Mouse (Mus musculus): ENCODE measurements at regions not wholly inside any gene's neighbourhood (a gene's known extent, or its start where the extent isn't known, plus 50 kb on each side); places are given as distances from the start of the nearest gene placed in this dataset.

DNA sequence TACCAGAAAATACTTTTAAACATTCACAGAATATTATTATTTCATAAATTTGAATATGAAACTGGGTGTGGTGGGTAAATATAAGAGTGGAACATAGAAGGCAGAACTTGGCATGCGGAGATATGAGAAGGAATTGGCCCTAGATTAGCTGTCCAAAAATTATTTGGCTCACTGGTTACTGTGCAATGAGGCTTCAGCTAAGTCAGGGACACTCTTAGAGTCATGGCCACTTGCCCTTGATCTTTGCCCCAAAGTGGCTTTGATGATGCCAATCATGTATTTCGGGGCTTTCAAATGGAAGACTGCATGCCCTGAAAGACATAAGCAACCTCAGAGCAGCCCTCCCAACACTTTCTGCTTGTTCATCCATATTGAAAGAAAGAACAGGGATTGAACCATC is 76.9 kb downstream of the Pxdc1 start:
- no peak for DNase-seq (ENCODE audit: low read depth, low spot score)
- Histone ChIP-seq H3K36me3 (ENCODE audit: control insufficient read depth, insufficient read depth, low read length, poor library complexity, severe bottlenecking) (no peaks in the 10 kb centered on the region), H3K27me3 (ENCODE audit: control insufficient read depth, insufficient read depth, low read length, poor library complexity, severe bottlenecking) (no peaks in the 10 kb centered on the region)

DNA sequence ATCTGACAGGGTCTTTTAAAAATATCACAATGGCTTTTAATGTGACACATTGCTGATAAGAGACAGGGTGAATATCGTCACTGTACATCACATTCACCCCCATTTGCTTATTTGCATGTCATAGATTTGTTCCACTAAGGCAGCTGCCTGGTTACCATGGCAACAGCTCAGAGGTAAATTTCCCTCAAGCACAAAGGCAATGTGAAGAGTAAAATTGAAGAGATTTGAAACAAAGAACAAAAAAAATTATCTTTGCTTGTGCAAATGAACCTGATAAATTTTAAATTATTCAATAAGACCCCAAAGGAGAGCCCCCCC is 77.3 kb downstream of the Pxdc1 start:
- no peaks in the 10 kb centered on the region for H3K36me3 ChIP-seq (ENCODE audit: control insufficient read depth, insufficient read depth, low read length, poor library complexity, severe bottlenecking)
- H3K27me3 ChIP-seq (ENCODE audit: control insufficient read depth, insufficient read depth, low read length, poor library complexity, severe bottlenecking) = no peaks in the 10 kb centered on the region
- peak; percentile 39 for DNase-seq (ENCODE audit: low read depth, low spot score)

- Histone ChIP-seq H3K27me3 (ENCODE audit: control insufficient read depth, insufficient read depth, low read length, poor library complexity, severe bottlenecking) (no peaks in the 10 kb centered on the region), H3K36me3 (ENCODE audit: control insufficient read depth, insufficient read depth, low read length, poor library complexity, severe bottlenecking) (no peaks in the 10 kb centered on the region)
- DNase-seq (ENCODE audit: low read depth, low spot score) = no peak
These were observed 77.9 kb downstream of the Pxdc1 start for GRCm38 (mm10) chr13:34575179-34575996.

- H3K27me3 ChIP-seq (ENCODE audit: control insufficient read depth, insufficient read depth, low read length, poor library complexity, severe bottlenecking) = no peaks in the 10 kb centered on the region
- DNase-seq (ENCODE audit: low read depth, low spot score) = no peak
These were observed 84.0 kb downstream of the Pxdc1 start for GRCm38 (mm10) chr13:34569312-34569711.

DNA sequence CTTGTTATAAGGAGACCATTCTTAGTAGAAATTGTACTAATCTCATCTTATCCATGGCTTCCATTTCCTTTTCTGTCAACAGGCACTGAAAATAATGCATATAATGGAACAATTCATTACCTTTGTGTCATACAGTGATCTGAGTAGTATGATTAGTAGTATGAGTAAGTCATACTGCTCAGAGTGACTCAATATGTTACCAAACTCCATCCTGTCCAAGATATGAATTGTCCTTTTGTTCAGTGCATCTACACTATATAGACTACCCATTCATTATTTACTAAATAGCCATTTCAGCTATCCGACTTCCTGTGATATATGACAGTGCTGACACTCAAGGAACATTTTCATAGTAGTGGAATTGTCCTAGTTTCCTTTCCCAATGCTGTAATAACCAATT is 86.6 kb downstream of the Pxdc1 start:
- no peaks in the 10 kb centered on the region for H3K27me3 ChIP-seq (ENCODE audit: control insufficient read depth, insufficient read depth, low read length, poor library complexity, severe bottlenecking)
- DNase-seq (ENCODE audit: low read depth, low spot score) = no peak
- H3K36me3 ChIP-seq (ENCODE audit: control insufficient read depth, insufficient read depth, low read length, poor library complexity, severe bottlenecking) = no peaks in the 10 kb centered on the region

More at GRCm38 (mm10) chr13:34569312-34569711, 84.0 kb downstream of the Pxdc1 start:
- H3K36me3 ChIP-seq (ENCODE audit: control insufficient read depth, insufficient read depth, low read length, poor library complexity, severe bottlenecking) = no peaks in the 10 kb centered on the region

- Histone ChIP-seq H3K27me3 (ENCODE audit: control insufficient read depth, insufficient read depth, low read length, poor library complexity, severe bottlenecking) (no peaks in the 10 kb centered on the region), H3K36me3 (ENCODE audit: control insufficient read depth, insufficient read depth, low read length, poor library complexity, severe bottlenecking) (no peaks in the 10 kb centered on the region)
- no peak for DNase-seq (ENCODE audit: low read depth, low spot score)
These were observed 103.0 kb downstream of the Pxdc1 start for GRCm38 (mm10) chr13:34550130-34550884.

DNA sequence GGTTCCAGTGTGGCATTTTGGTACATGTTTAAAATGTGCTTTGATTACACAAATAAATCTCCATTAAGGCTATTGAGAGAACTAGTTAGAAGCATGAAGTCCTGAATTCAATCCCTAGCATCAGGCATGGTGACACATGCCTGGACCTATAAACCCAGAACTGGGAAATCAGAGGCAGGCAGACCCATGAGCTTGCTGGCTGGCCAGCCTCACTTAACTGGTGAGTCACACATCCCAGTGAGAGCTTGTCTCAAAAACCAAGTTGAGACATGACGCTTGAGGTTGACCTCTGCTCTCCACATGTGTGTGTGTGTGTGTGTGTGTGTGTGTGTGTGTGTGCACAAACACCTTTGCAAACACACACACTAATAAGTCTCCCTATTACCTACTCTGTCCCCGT is 112.6 kb downstream of the Pxdc1 start:
- Histone ChIP-seq H3K27me3 (ENCODE audit: control insufficient read depth, insufficient read depth, low read length, poor library complexity, severe bottlenecking) (no peaks in the 10 kb centered on the region), H3K36me3 (ENCODE audit: control insufficient read depth, insufficient read depth, low read length, poor library complexity, severe bottlenecking) (no peaks in the 10 kb centered on the region)
- no peak for DNase-seq (ENCODE audit: low read depth, low spot score)

DNA sequence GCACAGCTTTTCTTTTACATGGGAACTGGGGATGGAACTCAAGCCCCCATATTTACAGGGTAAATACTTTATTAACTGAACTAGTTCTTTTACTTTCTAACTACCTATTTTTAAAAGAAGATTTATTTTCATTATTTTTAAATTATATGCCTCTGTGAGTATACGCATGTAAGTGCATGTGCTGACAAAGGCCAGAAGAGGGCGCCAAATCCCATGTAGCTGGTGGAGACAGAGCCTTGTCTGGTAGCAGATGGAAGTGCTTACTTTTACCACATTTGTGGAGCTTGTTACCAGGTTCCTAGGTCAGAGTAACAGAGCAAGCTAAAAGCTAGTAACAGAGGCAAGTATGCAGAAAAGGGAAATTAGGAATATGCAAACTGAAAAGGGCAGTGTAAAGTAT is 119.4 kb downstream of the Pxdc1 start:
- Histone ChIP-seq H3K27me3 (ENCODE audit: control insufficient read depth, insufficient read depth, low read length, poor library complexity, severe bottlenecking) (no peaks in the 10 kb centered on the region), H3K36me3 (ENCODE audit: control insufficient read depth, insufficient read depth, low read length, poor library complexity, severe bottlenecking) (no peaks in the 10 kb centered on the region)
- DNase-seq (ENCODE audit: low read depth, low spot score) = peak; percentile 22

DNA sequence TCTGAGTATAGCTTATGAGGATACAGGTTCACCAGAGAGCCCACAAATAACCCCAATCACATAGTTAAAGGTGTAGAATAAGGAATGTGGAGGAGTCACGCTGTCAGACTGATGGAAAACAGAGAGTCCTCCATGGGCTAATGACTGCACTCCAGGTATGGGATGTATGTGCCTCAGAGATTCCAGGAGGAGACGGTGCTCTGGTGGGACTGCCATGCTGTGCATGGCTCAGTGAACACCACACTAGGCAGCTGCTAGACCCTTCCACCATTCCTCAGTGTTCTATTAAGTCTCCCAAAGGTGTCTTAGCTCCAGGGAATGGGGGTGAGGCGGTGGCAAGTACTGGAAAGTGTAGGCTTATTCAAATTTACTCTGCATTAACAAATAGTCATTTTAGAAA is 142.0 kb downstream of the Pxdc1 start:
- no peaks in the 10 kb centered on the region for H3K36me3 ChIP-seq (ENCODE audit: control insufficient read depth, insufficient read depth, low read length, poor library complexity, severe bottlenecking)
- DNase-seq (ENCODE audit: low read depth, low spot score) = no peak
- H3K27me3 ChIP-seq (ENCODE audit: control insufficient read depth, insufficient read depth, low read length, poor library complexity, severe bottlenecking) = no peaks in the 10 kb centered on the region

- Histone ChIP-seq H3K27me3 (ENCODE audit: control insufficient read depth, insufficient read depth, low read length, poor library complexity, severe bottlenecking) (no peaks in the 10 kb centered on the region), H3K36me3 (ENCODE audit: control insufficient read depth, insufficient read depth, low read length, poor library complexity, severe bottlenecking) (no peaks in the 10 kb centered on the region)
- DNase-seq (ENCODE audit: low read depth, low spot score) = no peak
These were observed 146.1 kb downstream of the Pxdc1 start for GRCm38 (mm10) chr13:34507224-34507623.

- Histone ChIP-seq H3K36me3 (ENCODE audit: control insufficient read depth, insufficient read depth, low read length, poor library complexity, severe bottlenecking) (no peaks in the 10 kb centered on the region), H3K27me3 (ENCODE audit: control insufficient read depth, insufficient read depth, low read length, poor library complexity, severe bottlenecking) (no peaks in the 10 kb centered on the region)
- no peak for DNase-seq (ENCODE audit: low read depth, low spot score)
These were observed 147.4 kb downstream of the Pxdc1 start for GRCm38 (mm10) chr13:34505861-34506260.

GRCm38 (mm10) chr13:34504879-34505278 is 148.4 kb downstream of the Pxdc1 start:
- no peaks in the 10 kb centered on the region for H3K36me3 ChIP-seq (ENCODE audit: control insufficient read depth, insufficient read depth, low read length, poor library complexity, severe bottlenecking)
- no peaks in the 10 kb centered on the region for H3K27me3 ChIP-seq (ENCODE audit: control insufficient read depth, insufficient read depth, low read length, poor library complexity, severe bottlenecking)
- DNase-seq (ENCODE audit: low read depth, low spot score) = no peak

- Histone ChIP-seq H3K36me3 (ENCODE audit: control insufficient read depth, insufficient read depth, low read length, poor library complexity, severe bottlenecking) (no peaks in the 10 kb centered on the region), H3K27me3 (ENCODE audit: control insufficient read depth, insufficient read depth, low read length, poor library complexity, severe bottlenecking) (no peaks in the 10 kb centered on the region)
- no peak for DNase-seq (ENCODE audit: low read depth, low spot score)
These were observed 153.9 kb upstream of the Slc22a23 start for GRCm38 (mm10) chr13:34498910-34499309.

- no peaks in the 10 kb centered on the region for H3K36me3 ChIP-seq (ENCODE audit: control insufficient read depth, insufficient read depth, low read length, poor library complexity, severe bottlenecking)
- DNase-seq (ENCODE audit: low read depth, low spot score) = no peak
- H3K27me3 ChIP-seq (ENCODE audit: control insufficient read depth, insufficient read depth, low read length, poor library complexity, severe bottlenecking) = no peaks in the 10 kb centered on the region
These were observed 152.7 kb upstream of the Slc22a23 start for GRCm38 (mm10) chr13:34497667-34498066.

GRCm38 (mm10) chr13:34484831-34485230 is 139.8 kb upstream of the Slc22a23 start:
- no peak for DNase-seq (ENCODE audit: low read depth, low spot score)
- Histone ChIP-seq H3K27me3 (ENCODE audit: control insufficient read depth, insufficient read depth, low read length, poor library complexity, severe bottlenecking) (no peaks in the 10 kb centered on the region), H3K36me3 (ENCODE audit: control insufficient read depth, insufficient read depth, low read length, poor library complexity, severe bottlenecking) (no peaks in the 10 kb centered on the region)
